Comparison of ENCODE assay signal across 9 mouse cellular contexts in the genomic region with DNA sequence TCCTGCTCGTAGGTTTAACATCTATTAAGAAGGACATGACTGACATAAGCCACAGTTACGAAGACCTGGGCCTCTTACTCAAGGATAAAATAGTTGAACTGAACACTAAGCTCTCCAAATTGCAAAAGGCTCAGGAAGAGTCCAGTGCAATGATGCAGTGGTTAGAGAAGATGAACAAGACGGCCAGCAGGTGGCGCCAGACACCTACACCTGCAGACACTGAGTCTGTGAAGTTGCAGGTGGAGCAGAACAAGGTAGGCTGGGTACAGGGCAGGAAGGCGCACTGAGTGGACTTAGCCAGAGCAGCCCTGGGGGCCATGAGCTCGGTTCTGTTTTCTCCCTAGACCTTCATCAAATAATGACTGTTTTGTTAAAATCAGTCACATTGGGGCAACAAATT.
DNase-seq lines count a peak whose midpoint lies in the region; ATAC-seq lines count a peak whose summit lies in the region.
"Had no signal": no experiment of that assay in that cellular context is flagged by ENCODE, and none has a peak within 500 bp of the region (broad histone marks: within the 10 kb centered on the region; RNA-seq: fewer than 3 reads in every experiment).

No protein-coding gene starts in this region.

- H3K4me3 ChIP-seq in hindbrain, embryonic 15.5 days = no peak overlapping the region
- H3K4me3 ChIP-seq: myocyte had no signal

- WGBS in hindbrain, embryonic 15.5 days = 42% methylated on average over 6 of the region's 6 CpGs

- no peaks in the 10 kb centered on the region for H3K9me3 ChIP-seq in hindbrain, embryonic 15.5 days

- H3K27ac ChIP-seq in hindbrain, embryonic 15.5 days (replicated peaks) = no peak overlapping the region

- no peak overlapping the region for H3K9ac ChIP-seq in hindbrain, embryonic 15.5 days

- ATAC-seq in hindbrain, embryonic 15.5 days (ENCODE audit: low FRiP score, low read depth) = peak; percentile 80

- no peaks in the 10 kb centered on the region for H3K4me1 ChIP-seq in hindbrain, embryonic 15.5 days (replicated peaks)

- DNase-seq in MN1 (ENCODE audit: low spot score) = peak; percentile 83
- peak; percentile 80 to 88 for DNase-seq in cerebellum, adult 18-20 months
- peak; percentile 81 for DNase-seq in forelimb bud, embryonic 11.5 days (ENCODE audit: low read depth, low spot score)
- peak; percentile 50 to 82 for DNase-seq in layer of hippocampus, postnatal 25 days (ENCODE audit: extremely low spot score in 1 of 2, low spot score in 1 of 2)
- DNase-seq in lung, postnatal 36 days = peak; percentile 88
- peak; percentile 64 for DNase-seq in right cerebral cortex, adult 18-20 months
- DNase-seq in urinary bladder, adult 18-20 months (ENCODE audit: low spot score in 2 of 2) = peak; percentile 49 to 63

- no peaks in the 10 kb centered on the region for H3K27me3 ChIP-seq in hindbrain, embryonic 15.5 days

- H3K36me3 ChIP-seq in hindbrain, embryonic 15.5 days = peaks cover 60% of the 10 kb centered on the region

- H3K4me2 ChIP-seq in hindbrain, embryonic 15.5 days = no peak overlapping the region
